Mouse (Mus musculus): ENCODE data around the gene Syt16. TPM values are rescaled to one million over a fixed set of nuclear protein-coding genes. Genes with fewer than 3 reads are reported as not detected.
A peak's percentile ranks its signal among the peaks of the same experiment; 100 is the strongest.

Syt16 gene
- total RNA-seq, 2 experiments from 2014 or later = 96.3 to 101 TPM

GRCm38 (mm10) chr12:73998128-73998456 is 631 bp downstream of the Syt16 start:
- DNase-seq (ENCODE audit: low spot score in 2 of 2) = peak in 1 of 2 experiments; percentile 25
- intact Hi-C loops (cut with DNase I) = no loop called here

- intact Hi-C loops (cut with DNase I) = no loop called here
These were observed 5.0 kb downstream of the Syt16 start for GRCm38 (mm10) chr12:74002449-74002848.

GRCm38 (mm10) chr12:74009448-74009911 is 12.0 kb downstream of the Syt16 start:
- intact Hi-C loops (cut with DNase I) = no loop called here
- peak; percentile 49 to 90 for DNase-seq (ENCODE audit: low spot score in 2 of 2)

More at GRCm38 (mm10) chr12:74002449-74002848, 5.0 kb downstream of the Syt16 start:
- DNase-seq (ENCODE audit: low spot score in 2 of 2) = peak in 1 of 2 experiments; percentile 39

GRCm38 (mm10) chr12:74013739-74014138 is 16.3 kb downstream of the Syt16 start:
- peak; percentile 87 to 88 for DNase-seq (ENCODE audit: low spot score in 2 of 2)
- intact Hi-C loops (cut with DNase I) = loop anchor here (1.0 to 2.0 kb wide), 2 partner anchors 308 to 445 kb away; no protein-coding TSS in a partner anchor

GRCm38 (mm10) chr12:74014739-74015270 is 17.3 kb downstream of the Syt16 start:
- DNase-seq (ENCODE audit: low spot score in 2 of 2) = no peak
- intact Hi-C loops (cut with DNase I) = no loop called here

- no peak for DNase-seq (ENCODE audit: low spot score in 2 of 2)
- intact Hi-C loops (cut with DNase I) = no loop called here
These were observed 18.0 kb downstream of the Syt16 start for GRCm38 (mm10) chr12:74015491-74015890.

- DNase-seq (ENCODE audit: low spot score in 2 of 2) = no peak
- intact Hi-C loops (cut with DNase I) = no loop called here
These were observed 25.8 kb downstream of the Syt16 start for GRCm38 (mm10) chr12:74023260-74023659.

- no peak for DNase-seq (ENCODE audit: low spot score in 2 of 2)
- intact Hi-C loops (cut with DNase I) = no loop called here
These were observed 27.5 kb downstream of the Syt16 start for GRCm38 (mm10) chr12:74024912-74025311.

GRCm38 (mm10) chr12:74043225-74043624 is 45.8 kb downstream of the Syt16 start:
- no peak for DNase-seq (ENCODE audit: low spot score in 2 of 2)
- intact Hi-C loops (cut with DNase I) = no loop called here

- peak in 1 of 2 experiments; percentile 78 for DNase-seq (ENCODE audit: low spot score in 2 of 2)
- intact Hi-C loops (cut with DNase I) = no loop called here
These were observed 46.3 kb downstream of the Syt16 start for GRCm38 (mm10) chr12:74043755-74044154.

- intact Hi-C loops (cut with DNase I) = no loop called here
- no peak for DNase-seq (ENCODE audit: low spot score in 2 of 2)
These were observed 46.8 kb downstream of the Syt16 start for GRCm38 (mm10) chr12:74044241-74044640.

- DNase-seq (ENCODE audit: low spot score in 2 of 2) = peak; percentile 84 to 93
- intact Hi-C loops (cut with DNase I) = loop anchor here (5.0 kb wide), 2 partner anchors 52 to 237 kb away; no protein-coding TSS in a partner anchor
These were observed 58.0 kb downstream of the Syt16 start for GRCm38 (mm10) chr12:74055336-74055931.

- intact Hi-C loops (cut with DNase I) = loop anchor here (5.0 kb wide), 2 partner anchors 51 to 236 kb away; no protein-coding TSS in a partner anchor
- no peak for DNase-seq (ENCODE audit: low spot score in 2 of 2)
These were observed 58.7 kb downstream of the Syt16 start for GRCm38 (mm10) chr12:74056162-74056561.

- intact Hi-C loops (cut with DNase I) = loop anchor here (5.0 kb wide), 1 partner anchor 125 kb away; no protein-coding TSS in a partner anchor
- peak in 1 of 2 experiments; percentile 51 for DNase-seq (ENCODE audit: low spot score in 2 of 2)
These were observed 65.1 kb downstream of the Syt16 start for GRCm38 (mm10) chr12:74062547-74062946.

GRCm38 (mm10) chr12:74068912-74069311 is 71.5 kb downstream of the Syt16 start:
- no peak for DNase-seq (ENCODE audit: low spot score in 2 of 2)
- intact Hi-C loops (cut with DNase I) = no loop called here

- intact Hi-C loops (cut with DNase I) = no loop called here
- no peak for DNase-seq (ENCODE audit: low spot score in 2 of 2)
These were observed 78.1 kb downstream of the Syt16 start for GRCm38 (mm10) chr12:74075590-74075989.

GRCm38 (mm10) chr12:74076091-74076490 is 78.6 kb downstream of the Syt16 start:
- DNase-seq (ENCODE audit: low spot score in 2 of 2) = peak; percentile 57 to 89
- intact Hi-C loops (cut with DNase I) = no loop called here

GRCm38 (mm10) chr12:74081122-74081521 is 83.7 kb downstream of the Syt16 start:
- DNase-seq (ENCODE audit: low spot score in 2 of 2) = peak in 1 of 2 experiments; percentile 32
- intact Hi-C loops (cut with DNase I) = loop anchor here (2.0 kb wide), 1 partner anchor 28 kb away; no protein-coding TSS in a partner anchor

GRCm38 (mm10) chr12:74084389-74084788 is 86.9 kb downstream of the Syt16 start:
- intact Hi-C loops (cut with DNase I) = no loop called here

GRCm38 (mm10) chr12:74087086-74087485 is 89.6 kb downstream of the Syt16 start:
- DNase-seq (ENCODE audit: low spot score in 2 of 2) = no peak
- intact Hi-C loops (cut with DNase I) = no loop called here

More at GRCm38 (mm10) chr12:74084389-74084788, 86.9 kb downstream of the Syt16 start:
- DNase-seq (ENCODE audit: low spot score in 2 of 2) = no peak
